Comparison of ENCODE assay signal across 12 mouse cellular contexts in the genomic region with DNA sequence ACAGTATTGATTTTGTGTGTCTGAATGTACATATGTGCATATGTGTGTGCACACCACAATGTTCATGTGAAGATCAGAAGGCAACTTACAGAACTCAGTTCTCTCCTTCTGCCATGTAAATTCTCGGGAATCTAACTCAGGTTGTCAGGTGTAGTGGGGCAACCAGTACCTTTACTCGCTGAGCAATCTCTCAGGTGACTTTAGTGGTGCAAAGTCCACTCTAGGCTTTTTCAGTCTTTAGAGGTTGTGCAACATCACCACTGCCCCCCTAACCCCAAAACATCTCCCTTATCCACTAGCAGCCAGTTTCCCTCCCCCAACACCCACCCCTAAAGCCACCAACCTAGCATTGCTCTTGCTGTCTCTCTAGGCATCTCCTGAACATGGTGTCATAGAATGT.
"Had no signal": no experiment of that assay in that cellular context is flagged by ENCODE, and none has a peak within 500 bp of the region (broad histone marks: within the 10 kb centered on the region; RNA-seq: fewer than 3 reads in every experiment).

No protein-coding gene starts in this region.

- H3K4me2 ChIP-seq: hindbrain, embryonic 14.5 days; limb, embryonic 13.5 days; midbrain, embryonic 11.5 days; midbrain, embryonic 15.5 days; neural tube, embryonic 12.5 days had no signal

- H3K36me3 ChIP-seq: limb, embryonic 13.5 days; midbrain, embryonic 15.5 days; neural tube, embryonic 12.5 days had no signal

- H3K9me3 ChIP-seq: limb, embryonic 13.5 days; midbrain, embryonic 15.5 days; neural tube, embryonic 12.5 days had no signal

- ATAC-seq: lung, postnatal 0 days; midbrain, embryonic 15.5 days had no signal

- H3K9ac ChIP-seq: hindbrain, embryonic 14.5 days; limb, embryonic 13.5 days; midbrain, embryonic 15.5 days; neural tube, embryonic 12.5 days had no signal

- H3K27me3 ChIP-seq: limb, embryonic 13.5 days; midbrain, embryonic 15.5 days; neural tube, embryonic 12.5 days had no signal

- H3K27ac ChIP-seq: hindbrain, embryonic 14.5 days; limb, embryonic 13.5 days; midbrain, embryonic 15.5 days; neural tube, embryonic 12.5 days had no signal

- DNase-seq: layer of hippocampus, adult 9-11 months; lung, adult 2 months; lung, postnatal 4 days; right cerebral cortex, adult 18-20 months; right cerebral cortex, postnatal 25 days; thymus, postnatal 14 days had no signal

- H3K4me3 ChIP-seq: limb, embryonic 13.5 days; midbrain, embryonic 15.5 days; neural tube, embryonic 12.5 days had no signal
